Mouse (Mus musculus) layer of hippocampus, adult 11-12 months (tissue): ENCODE data around the gene Kirrel2.
A peak's percentile ranks its signal among the peaks of the same experiment; 100 is the strongest.
"Not testable (repeated sequence)": the region's sequence is repeated elsewhere in the genome, so short reads cannot be mapped to it uniquely, and the experiment has no call there.

Source experiments
- DNase-seq: peaks from one replicate; pipeline ENCODE4 v3.0.0; 2022; ENCODE audit warnings: low spot score

The Kirrel2 gene

DNA sequence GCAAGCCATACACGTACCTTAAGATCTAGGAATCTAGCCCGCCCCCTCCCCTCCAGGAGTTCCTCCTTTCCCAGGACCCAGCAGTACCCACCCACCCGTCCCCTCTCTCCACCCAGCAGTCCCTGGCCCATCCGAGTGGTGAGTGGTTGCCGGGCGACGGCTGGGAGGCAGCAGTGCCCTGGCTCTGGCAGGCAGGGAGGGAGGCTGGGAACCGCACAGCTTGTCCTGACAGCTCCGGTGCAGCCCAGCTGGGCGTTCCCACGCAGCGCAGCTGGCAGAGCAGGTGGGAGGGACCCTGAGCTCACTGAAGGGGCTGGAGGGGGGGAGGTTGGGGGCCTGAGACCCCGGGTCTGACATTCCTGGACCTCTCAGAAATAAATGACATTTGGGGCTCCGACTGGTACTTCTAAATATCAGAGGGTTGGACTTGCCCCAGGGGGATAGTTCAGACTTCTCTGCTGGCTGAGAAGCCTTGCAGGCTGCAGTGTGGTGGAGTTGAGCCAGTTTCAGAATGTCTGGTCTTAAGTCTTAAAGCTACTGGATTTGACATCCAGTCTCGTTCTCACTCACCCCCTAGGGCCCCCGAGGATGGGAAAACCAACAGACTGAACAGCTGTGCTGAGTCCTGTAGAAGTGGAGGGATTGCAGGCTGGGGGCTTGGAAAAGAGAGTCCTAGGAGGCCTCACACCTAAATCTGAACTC lies at the start of gene Kirrel2, which contains the start of gene Nphs1:
TSS of gene Kirrel2 (minus strand) at position 62 of the 702 bp plus-strand sequence.
TSS of gene Nphs1 (plus strand) at position 687 of the 702 bp plus-strand sequence.
- peak; percentile 74 for DNase-seq

DNA sequence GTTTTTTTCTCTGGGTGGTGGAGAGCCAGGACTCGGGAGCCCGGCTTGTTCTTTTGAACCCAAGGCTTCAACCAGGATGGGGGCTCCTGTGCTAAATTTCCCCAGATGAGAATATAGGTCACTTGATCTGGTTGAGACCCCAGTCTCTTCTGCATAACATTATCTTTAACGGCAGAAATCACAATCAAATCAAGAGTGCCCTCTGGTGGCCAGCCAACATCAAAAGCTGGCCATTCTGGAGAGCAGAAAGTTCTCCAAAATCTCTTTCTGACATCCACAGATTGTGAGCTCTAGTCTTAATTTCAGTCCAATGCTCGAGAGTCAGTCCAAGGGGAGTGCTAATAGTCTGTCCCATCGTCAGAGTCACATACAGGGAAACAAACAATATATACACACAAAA lies 43.7 kb upstream of the Kirrel2 start:
- not testable (repeated sequence) for DNase-seq

DNA sequence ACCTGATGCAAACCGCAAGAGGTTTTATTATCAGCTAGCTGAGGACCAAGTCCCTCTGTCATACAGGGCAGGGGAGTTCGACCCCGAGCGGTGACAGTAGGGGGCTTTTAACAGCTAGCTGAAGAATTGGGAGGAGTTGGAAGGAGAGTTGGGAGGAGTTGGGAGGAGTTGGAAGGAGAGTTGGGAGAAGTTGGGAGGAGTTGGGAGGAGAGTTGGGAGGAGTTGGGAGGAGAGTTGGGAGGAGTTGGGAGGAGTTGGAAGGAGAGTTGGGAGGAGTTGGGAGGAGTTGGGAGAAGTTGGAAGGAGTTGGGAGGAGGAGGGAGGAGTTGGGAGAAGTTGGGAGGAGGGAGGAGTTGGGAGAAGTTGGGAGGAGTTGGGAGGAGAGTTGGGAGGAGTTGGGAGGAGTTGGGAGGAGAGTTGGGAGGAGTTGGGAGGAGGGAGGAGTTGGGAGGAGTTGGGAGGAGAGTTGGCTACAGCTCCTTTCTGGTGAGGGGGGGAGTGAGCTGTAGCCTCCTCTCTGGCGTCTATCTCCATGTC lies 38.1 kb upstream of the Kirrel2 start:
- not testable (repeated sequence) for DNase-seq

DNA sequence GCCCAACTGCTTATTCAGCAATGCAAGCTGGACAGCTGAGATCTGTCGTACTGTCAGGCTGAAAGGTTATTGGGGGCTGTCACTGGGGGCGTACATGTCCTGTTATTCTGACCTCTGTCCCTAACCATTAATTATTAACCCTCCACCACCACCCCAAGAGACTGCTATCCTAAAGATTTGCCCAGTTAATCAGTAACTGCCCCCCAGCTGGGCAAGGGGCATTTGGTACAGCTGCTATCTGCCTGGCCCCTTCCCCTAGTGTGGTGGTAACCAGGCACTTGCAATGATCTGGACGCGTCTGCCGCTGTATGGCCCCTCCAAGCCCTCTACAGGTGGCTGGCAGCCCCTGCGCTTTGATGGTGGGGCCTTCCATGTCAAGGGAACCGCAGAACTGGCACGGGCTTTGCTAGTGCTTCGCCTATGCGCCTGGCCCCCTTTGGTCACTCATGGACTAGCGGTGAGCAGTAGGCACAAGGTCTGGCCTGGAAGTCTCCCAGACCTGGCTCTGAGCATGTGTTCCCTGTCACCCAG lies 36.0 kb upstream of the Kirrel2 start, which contains the start of gene Prodh2:
TSS of gene Prodh2 (plus strand) at position 222 of the 531 bp plus-strand sequence.
- DNase-seq = no peak

DNA sequence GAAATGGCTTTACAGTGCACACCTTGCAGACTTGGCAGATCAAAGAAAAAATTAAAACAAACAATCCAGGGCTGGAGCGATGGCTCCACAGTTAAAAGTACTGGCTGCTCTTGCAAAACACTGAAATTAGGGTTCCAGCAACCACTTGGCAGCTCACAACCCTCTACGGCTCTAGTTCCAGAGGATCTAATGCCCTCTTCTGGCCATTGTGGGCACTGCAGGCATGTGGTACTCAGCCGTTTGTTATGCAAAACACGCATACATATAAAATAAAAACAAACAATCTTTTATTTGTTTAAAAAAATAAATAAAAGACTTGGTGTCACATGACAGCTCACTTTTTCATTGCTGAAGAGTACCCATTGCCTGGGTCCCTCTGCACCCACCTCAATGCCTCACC lies 35.3 kb upstream of the Kirrel2 start:
- DNase-seq = peak; percentile 81

DNA sequence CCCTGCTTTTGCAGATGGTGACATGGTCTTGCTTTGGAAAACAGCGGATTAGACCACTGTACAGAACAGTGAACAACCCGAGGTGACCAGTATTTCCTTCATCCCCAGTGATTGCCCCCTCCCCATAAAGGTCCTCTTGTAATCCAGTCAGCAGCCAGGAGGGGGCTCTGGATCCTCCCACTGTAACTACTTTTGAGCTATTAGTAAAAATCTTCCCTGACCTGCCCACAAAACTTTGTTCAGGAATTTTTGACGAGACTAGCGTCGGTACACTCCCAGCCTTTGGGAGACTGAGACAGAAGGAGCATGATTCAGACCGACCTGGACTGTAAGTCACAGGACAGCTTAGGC lies 33.4 kb upstream of the Kirrel2 start:
- no peak for DNase-seq

DNA sequence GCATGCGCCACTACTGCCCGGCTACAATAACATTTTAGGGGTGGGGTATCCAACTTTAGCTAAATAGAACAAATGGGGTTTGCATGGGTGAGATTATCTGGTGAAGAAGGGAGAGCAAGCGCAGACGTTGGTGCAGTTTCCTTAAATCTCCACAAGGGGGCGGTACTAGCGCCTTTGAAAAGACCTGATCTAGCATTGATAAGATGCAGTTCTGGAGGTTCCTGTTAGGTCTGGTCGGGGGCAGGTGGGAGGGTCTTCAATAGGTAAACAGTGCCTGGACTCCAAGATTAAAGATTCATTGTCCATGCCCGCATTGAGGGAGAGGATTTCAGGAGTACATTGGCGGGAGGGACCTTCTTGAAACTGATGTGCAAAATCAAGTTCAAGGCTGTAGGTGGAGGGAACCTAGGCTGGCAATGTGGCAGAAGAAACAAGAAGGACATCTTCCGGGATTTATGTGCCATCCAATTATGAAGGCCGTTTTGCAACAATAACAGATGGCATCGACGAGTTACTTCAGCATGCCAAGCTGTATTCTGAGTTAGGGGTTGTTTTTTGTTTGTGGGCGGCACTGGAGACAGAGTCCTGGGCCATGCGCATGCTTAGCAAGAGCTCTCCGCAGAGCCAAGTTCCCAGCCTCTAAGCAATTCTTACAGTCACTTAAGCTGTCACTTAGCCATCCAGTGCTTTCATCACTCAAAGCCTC lies 32.9 kb upstream of the Kirrel2 start:
- peak; percentile 55 for DNase-seq

DNA sequence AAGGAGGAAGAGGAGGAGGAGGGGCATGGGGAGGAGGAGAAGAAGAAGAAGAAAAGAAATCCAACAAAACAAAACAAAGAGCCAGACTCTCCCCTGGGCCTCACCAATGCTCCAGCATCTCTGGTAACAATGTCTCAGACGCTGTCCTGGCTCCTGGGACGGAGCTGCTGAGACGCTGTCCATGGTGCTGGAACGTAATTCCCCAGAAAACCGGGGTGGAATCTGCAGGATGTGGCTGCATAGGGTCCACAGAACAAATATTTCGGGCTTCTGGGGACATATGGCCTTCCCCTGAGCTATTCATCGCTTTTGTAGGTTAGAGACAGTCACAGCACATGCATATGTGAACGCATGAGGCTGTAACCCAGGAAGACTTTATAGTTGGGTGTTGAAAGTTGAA lies 26.8 kb upstream of the Kirrel2 start:
- no peak for DNase-seq

DNA sequence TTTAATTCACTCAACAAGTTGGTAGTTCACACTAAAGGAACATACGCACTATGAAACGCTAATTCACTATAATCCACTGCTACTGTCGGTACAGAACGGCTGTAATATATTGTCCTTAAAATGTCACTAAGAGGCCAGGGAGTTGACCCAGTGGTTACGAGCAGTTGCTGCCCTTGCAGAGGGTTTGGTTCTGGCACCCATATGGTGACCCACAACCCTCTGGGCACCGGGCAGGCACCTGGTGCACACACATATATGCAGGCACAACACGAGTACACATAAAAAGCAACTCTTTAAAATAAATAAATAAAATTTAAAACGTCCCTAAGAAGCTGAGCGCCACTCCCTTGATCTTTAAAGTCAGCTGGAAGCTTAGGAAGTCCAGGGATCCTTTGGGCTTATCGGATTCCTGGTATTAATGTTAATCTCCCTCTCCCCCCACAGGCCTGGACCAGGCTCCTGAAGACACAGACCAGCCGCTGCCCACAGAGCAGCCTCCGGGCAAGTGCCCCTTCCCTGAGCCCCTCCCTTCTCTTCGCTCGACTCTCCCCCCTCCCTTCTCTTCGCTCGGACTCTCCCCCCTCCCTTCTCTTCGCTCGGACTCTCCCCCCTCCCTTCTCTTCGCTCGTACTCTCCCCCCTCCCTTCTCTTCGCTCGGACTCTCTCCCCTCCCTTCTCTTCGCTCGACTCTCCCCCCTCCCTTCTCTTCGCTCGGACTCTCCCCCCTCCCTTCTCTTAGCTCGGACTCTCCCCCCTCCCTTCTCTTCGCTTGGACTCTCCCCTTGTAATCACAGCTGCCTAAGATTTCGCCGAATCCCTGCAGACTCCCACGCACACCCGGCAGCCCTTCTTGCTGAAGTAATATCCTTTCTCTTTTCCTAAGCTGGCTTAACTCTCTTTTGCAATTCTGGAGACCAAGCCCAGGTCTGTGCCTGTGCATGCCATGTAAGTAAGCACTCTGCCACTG lies 20.2 kb upstream of the Kirrel2 start:
- DNase-seq = peak; percentile 45

DNA sequence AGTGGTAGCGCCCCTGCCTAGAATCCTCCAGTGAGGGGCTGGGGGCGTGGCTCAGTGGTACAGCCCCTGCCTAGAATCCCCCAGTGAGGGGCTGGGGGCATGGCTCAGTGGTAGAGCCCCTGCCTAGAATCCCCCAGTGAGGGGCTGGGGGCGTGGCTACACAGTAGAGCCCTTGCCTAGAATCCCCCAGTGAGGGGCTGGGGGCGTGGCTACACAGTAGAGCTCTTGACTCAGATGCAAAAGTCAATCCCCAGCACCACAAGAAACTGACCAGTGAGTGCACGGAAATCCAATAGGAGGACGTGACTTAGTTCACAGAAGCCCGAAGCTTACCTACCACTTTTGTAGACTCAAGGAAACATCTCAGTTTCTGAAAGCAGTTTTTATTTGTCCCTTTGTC lies 18.6 kb upstream of the Kirrel2 start:
- DNase-seq = not testable (repeated sequence)

DNA sequence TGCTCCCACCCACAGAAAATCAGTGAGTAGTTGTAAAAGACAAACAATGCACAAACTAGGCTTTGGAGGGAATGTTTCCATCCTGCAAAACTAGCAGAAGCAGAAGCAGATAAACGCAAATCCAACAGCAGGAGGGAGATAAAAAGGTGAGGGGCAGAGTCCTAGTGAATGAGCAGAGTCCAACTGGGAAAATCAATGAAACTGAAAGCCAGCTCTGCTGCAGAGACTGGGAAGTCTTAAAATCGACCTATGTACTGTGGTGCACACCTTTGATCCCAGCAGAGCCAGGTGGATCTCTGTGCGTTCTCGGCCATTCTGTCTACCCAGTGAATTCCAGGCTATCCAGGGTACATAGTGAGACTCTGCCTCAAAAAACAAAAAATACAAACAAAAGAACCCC lies 17.5 kb upstream of the Kirrel2 start:
- DNase-seq = no peak

DNA sequence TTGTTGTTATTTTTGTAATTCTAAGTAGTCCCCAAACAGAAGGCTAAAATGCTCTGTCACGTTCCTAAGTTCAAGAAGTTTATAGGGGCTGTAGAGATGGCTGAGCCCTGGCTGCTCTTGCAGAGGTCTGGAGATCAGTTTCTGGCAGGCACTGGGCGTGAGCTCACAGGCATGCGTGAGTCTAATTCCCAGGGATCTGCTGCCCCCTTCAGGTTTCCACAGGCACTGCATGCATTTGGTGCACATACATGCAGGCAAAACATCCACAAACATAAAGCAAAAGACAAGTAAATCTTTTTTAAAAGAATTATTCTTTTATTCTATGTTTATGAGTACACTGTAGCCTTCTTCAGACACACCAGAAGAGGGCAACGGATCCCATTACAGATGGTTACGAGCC lies 14.9 kb upstream of the Kirrel2 start:
- peak; percentile 45 for DNase-seq

DNA sequence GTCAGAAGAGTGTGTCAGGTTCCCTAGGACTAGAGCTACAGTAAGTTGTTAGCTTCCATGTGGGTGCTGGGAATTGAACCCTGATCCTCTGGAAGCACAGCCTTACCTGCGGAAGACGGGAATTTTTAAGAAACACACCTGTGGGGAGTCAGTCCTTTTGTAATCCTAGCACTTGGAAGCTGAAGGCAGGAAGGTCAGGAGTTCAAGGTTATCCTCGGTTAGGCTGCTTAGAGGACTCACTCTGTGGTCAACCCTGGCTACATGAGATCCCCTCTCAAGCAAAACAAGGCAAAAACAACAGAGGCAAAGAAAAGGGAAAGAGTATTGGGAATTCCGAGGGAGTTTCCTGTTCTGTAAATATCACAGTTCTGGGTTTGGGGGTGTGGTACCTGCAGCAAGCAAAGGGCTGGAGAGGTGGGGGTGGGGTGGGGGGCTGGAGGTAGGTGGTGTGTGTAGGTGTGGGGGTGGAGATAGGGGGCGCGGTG lies 7.4 kb upstream of the Kirrel2 start:
- no peak for DNase-seq

DNA sequence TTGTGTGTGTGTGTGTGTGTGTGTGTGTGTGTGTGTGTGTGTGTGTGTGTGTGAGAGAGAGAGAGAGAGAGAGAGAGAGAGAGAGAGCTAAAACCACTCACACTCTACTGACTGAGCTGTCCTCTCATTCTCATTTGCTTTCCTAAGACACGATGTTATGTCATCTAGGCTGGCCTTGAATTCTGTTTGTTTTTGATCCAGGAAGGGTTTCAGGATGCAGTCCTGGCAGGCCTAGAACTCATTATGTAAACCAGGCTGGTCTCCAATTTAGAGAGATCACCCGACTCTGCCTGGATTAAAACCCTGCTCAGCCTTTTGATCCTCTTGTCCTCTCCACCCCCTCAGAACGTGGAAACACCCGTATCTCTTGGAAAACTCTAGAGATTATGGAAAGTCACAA lies 6.5 kb upstream of the Kirrel2 start:
- DNase-seq = no peak

DNA sequence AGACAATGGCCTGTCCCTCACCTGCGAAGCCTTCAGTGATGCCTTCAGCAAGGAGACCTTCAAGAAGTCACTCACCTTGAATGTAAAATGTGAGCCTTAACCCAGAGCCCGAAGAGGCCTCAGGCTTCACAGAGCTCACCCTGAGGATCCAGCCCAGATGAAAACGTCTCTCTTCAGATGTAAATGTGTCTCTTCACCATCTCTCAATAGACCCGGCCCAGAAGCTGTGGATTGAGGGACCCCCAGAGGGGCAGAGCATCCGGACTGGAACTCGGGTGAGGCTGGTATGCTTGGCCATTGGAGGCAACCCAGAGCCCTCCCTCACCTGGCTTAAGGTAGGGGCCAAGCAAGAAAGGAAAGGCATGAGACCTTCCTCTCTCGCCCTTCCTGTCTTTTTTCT lies 6.1 kb upstream of the Kirrel2 start:
- no peak for DNase-seq

DNA sequence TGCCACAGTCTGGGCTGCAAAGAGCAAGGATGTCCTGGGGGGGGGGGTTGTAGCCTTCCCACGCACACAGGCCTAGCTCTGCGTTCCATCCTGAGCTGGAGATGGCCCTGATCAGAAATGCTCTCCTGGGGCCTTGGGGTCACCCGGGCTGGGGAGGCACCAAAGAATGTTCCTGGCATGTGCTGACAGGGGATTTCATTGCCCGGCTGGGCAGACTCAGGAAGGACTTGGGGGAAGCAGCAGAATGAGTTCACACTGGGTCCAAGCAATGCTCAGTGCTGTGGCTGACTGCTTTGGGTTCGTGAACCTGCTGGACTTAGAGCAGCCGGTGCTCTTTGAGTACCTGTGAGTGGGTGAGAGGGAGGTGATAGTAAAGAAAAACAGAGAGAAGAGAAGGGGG lies 2.0 kb upstream of the Kirrel2 start:
- no peak for DNase-seq

DNA sequence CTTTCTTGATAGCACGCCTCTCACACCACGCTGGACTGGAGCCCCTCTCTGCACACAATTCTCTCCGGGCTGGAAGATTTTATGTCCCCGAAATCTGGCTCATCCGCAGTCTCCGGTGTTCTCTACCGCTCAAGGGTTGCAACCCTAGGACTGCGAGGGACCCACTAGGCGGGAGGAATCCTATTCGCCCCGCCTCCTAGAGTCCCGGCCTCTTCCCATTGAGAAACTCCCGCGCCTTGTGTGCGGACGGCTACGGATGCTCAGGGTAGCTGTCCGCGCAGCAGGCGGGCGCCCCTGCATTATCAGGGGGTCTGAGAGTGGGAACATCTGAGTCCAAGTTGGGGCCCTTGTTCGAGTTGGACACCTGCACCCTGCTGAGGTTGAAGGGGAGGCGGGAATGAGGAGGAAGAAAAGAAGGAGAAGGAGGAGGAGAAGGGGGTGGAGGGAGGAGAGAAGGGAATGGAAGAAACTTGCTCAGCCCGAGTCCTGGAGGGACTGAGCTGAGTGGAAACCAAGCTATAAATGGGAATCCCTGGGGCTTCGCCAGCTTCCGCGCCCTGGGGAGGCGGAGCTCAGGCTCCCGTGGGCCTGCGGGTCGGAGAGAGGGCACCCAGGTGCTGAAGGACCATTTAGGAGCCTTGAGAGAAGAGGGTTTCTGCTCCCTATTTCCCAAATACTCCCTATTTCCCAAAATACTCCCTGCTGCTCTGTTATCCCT lies 420 bp downstream of the Kirrel2 start:
- DNase-seq = no peak

DNA sequence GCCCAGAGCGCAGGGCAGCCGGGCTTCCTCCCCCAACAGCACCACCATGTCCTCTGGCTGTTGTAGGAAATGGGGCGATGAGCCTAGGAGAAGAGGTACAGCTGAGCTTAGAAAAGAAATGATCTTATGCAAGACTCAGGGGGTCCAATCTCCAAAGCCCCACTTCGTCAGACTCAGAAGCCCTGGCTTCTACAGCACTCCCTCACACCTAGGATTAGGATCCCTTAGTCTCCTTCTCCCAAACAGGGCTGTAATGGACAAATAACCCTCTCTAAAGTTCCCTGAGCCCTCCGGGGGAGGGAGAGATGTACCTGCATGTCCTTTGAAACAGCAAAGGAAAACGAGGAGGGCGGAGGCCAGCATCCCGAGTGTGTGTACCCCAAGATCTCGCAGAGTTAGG lies 1.0 kb downstream of the Kirrel2 start:
- DNase-seq = no peak

DNA sequence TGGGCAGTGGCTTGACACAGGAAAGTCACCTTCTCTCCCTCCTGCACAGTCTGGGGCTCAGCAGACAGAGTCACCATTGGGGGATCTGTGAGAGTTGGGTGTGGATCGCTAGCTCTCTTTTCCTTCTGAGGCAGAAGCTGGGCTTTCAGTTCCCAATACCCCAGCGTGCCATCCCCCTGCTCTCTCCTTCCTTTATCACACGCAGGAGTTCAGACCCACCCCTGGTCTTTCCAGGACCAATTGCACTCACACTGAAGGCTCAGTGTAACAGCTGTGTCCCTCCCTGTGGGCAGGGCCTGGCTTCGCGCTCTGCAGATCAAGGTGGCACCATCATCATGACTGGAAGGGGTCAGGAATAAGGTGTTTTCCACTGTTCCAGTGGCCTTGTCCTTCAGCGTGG lies 3.2 kb downstream of the Kirrel2 start:
- DNase-seq = no peak

DNA sequence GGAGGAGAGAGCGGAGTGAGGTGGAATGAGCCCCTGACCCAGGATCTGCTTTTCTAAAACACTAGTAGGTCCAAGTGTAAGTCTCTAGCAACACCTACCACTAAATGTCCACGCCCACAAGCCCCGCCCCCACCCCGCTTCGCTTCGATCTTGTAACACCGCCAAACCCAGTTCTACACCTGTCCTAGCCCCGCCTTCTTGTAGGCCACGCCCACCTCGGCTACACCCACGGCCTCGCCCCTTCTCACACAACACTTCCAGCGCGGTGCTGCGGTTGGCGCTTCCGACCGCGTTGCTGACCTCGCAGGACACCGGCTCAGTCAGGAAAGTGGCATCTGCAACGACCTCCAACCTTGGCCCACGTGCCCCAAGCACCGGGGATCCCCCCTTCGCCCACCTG lies 3.7 kb downstream of the Kirrel2 start:
- DNase-seq = no peak

DNA sequence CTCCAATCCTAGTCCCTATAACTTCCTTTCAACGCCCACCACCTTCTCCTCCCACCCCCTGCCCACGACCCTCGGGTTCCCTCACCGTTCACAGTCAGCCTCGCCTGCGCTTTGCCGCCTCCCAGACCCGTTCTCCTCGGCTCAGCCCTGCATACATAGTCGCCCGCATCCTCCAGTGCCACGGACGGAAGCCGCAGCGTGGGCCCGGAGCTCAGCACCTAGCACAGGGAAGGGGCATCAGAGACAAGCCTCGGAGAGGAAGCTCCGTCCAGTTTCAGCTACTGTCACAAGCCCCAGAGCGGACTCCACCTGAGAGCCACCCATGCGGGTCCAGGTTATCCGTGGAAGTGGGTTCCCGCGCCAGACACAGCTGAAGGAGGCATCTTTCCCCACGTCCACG lies 4.2 kb downstream of the Kirrel2 start:
- no peak for DNase-seq
